Mouse (Mus musculus) CH12.LX (cell line): ENCODE data around the gene Eri3.

Source experiments
- BHLHE40 ChIP-seq: IDR thresholded peaks from 2 replicates; pipeline ENCODE4 v1.6.1; 2011; ENCODE audit warnings: mild to moderate bottlenecking, low read depth, low read length, improper control_type of control experiment
- CTCF ChIP-seq, 2 experiments: IDR thresholded peaks in 1 of 2; conservative IDR thresholded peaks in 1 of 2; 2 replicates each; pipeline ENCODE4 v1.5.1; 2011 to 2012; ENCODE audit warnings: low read depth in 2 of 2, low read length in 2 of 2, improper control_type of control experiment in 1 of 2, inconsistent platforms in 1 of 2, mild to moderate bottlenecking in 1 of 2, moderate library complexity in 1 of 2
- MAX ChIP-seq: IDR thresholded peaks from 2 replicates; pipeline ENCODE4 v1.6.1; 2011; ENCODE audit warnings: low read length, improper control_type of control experiment
- MEF2A ChIP-seq: IDR thresholded peaks from 2 replicates; pipeline ENCODE4 v1.6.1; 2014; ENCODE audit warnings: low read depth, mild to moderate bottlenecking, inconsistent platforms, low read length, improper control_type of control experiment, borderline replicate concordance
- POLR2A ChIP-seq: IDR thresholded peaks from 2 replicates; pipeline ENCODE4 v1.6.1; 2011; ENCODE audit warnings: low read depth, mild to moderate bottlenecking, improper control_type of control experiment, low read length
- POLR2AphosphoS2 ChIP-seq: IDR thresholded peaks from 2 replicates; pipeline ENCODE4 v1.6.1; 2011; ENCODE audit warnings: low read depth, low read length, improper control_type of control experiment
- UBTF ChIP-seq: IDR thresholded peaks from 2 replicates; pipeline ENCODE4 v1.6.1; 2012; ENCODE audit warnings: low read depth, mild to moderate bottlenecking, inconsistent platforms, low read length, improper control_type of control experiment, moderate library complexity
- ZNF384 ChIP-seq: IDR thresholded peaks from 2 replicates; pipeline ENCODE4 v1.6.1; 2012; ENCODE audit warnings: low read depth, low read length, improper control_type of control experiment, inconsistent platforms

- no peak for TF ChIP-seq POLR2A
- no peak for TF ChIP-seq ZNF384
- no peak for TF ChIP-seq CTCF (conservative IDR thresholded peaks at IDR 0.05 in 1 of 2, IDR thresholded peaks at IDR 0.05 in 1 of 2; ENCODE audit: low read depth in 2 of 2, low read length in 2 of 2)
- TF ChIP-seq MAX, result no peak
- no peak for TF ChIP-seq BHLHE40
- no peak for TF ChIP-seq MEF2A
- no peak for TF ChIP-seq POLR2AphosphoS2
- no peak for TF ChIP-seq UBTF
Measured at GRCm38 (mm10) chr4:117624660-117625059, 74.5 kb downstream of the Eri3 start.
